Mouse (Mus musculus) brown adipose tissue, adult 24 weeks (tissue): ENCODE measurements around the gene Slamf6. TPM values are rescaled to one million over a fixed set of nuclear protein-coding genes. Genes with fewer than 3 reads are reported as not detected.
"Not testable (repeated sequence)": the region's sequence is repeated elsewhere in the genome, so short reads cannot be mapped to it uniquely, and the experiment has no call there.

Experiments
- H3K27ac ChIP-seq: fragments of 200-500 bp; replicated peaks from 2 replicates; pipeline ENCODE4 v1.5.1; 2012; ENCODE audit warnings: low read depth, mild to moderate bottlenecking, low read length
- H3K4me1 ChIP-seq: fragments of 200-500 bp; 2 replicates; pipeline ENCODE4 v1.6.1; 2012; ENCODE audit warnings: low read length, mixed read lengths; ENCODE audit not compliant: control insufficient read depth, insufficient read depth, insufficient read length
- H3K4me3 ChIP-seq: fragments of 200-500 bp; 2 replicates; pipeline ENCODE4 v1.5.1; 2012; ENCODE audit warnings: low read depth, mild to moderate bottlenecking, low read length, moderate library complexity; ENCODE audit not compliant: insufficient read depth
- polyA plus RNA-seq: library from polyadenylated mRNA; stranded (reverse); fragments of >200 nt; gene quantifications from 2 replicates; pipeline ENCODE4 v1.2.4, GENCODE M21; 2012; ENCODE audit not compliant: missing spikeins, insufficient read depth, insufficient read length

Gene Slamf6
- not detected in 2 replicates for polyA plus RNA-seq

DNA sequence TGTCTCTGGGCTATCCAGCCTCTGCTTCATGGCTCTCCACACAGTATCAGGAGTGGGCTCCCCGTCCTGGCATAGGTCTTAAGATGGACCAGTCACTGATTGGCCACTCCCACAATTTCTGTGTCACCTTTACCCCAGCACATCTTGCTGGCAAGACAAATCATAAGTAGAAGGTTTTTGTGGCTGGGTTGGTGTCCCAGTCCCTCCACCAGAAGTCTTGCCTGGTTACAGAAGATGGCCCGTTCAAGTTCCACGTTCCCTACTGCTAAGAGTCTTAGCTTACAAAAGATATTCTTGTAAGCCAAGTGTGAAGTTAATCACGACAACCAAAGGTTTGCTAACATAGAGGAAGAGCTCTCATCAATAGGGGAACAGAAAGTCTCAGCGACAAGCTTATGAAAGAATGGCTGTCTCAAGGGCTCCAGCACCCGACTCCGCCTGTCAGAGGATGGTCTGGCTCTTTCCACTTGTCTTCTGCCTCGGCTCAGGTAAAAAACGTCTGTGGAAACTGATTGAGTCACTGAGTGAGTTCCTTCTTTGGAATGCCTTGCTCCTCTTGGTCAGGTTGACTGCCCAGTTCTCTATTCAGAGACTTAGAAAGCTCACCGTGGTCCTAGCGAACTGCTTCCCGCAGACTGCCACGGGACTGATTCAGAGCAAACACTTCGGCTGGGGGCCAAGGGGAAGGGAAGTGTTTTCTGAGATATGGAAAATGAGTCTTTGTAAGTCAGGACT is at the start of gene Slamf6:
Slamf6 (plus strand) TSS at position 211 of the 735 bp plus-strand sequence.
- H3K4me1 ChIP-seq: no peaks in the 10 kb centered on the region
- no peak within 1 kb of the TSS; the same call in 1 of the 2 replicates for H3K27ac ChIP-seq
- H3K4me3 ChIP-seq: no peak within 1 kb of the TSS

DNA sequence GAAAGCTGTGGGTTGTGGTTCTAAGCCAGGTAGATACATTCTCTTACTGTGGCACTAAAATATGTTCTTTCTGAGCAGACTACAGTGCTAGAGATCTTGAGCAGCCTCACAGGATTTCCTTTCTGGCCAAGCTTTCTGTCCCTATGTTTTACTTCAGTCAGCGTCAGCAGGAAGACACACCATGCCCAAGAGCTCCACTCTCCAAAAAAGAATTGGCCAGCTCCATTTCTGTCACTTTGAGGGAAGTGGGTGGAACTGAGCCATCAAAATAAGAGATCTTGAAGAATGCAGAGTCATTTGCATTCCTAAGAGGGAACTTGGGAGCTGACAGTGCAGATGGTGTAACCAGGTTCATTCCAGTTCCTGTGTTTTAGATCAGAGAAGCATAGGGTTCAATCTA is 30.3 kb upstream of the Slamf6 start:
- H3K4me3 ChIP-seq: no peak overlapping the region
- H3K27ac ChIP-seq: no peak overlapping the region
- no peaks in the 10 kb centered on the region for H3K4me1 ChIP-seq

DNA sequence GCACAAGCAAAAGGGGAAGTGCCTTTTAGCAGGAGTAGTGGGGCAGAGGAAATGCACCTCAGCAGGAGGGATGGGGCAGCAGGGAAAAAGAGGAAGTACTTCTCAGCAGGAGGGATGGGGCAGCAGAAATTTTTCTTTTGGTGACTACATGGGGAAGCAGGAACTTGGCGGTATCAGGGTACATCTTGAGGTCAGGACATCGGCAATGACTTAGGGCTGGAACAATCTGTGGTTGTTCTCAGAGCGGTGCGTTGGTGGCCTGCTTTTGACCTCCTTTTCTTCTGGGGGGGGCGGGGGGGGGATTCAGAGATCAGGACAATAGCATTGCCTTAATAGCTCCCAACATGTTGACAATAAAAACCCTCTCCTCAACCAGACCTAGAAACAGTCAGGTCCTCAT is 22.0 kb upstream of the Slamf6 start, which contains the start of gene Gm10521:
Gm10521 (plus strand) TSS at position 301 of the 400 bp plus-strand sequence.
- not testable (repeated sequence) for H3K27ac ChIP-seq, H3K4me3 ChIP-seq, H3K4me1 ChIP-seq

GRCm38 (mm10) chr1:171904011-171904410 is 13.3 kb upstream of the Slamf6 start:
- H3K27ac ChIP-seq: no peak overlapping the region
- no peak overlapping the region for H3K4me3 ChIP-seq
- no peaks in the 10 kb centered on the region for H3K4me1 ChIP-seq

- no peak overlapping the region for H3K27ac ChIP-seq
- no peak overlapping the region for H3K4me3 ChIP-seq
- H3K4me1 ChIP-seq: no peaks in the 10 kb centered on the region
These were observed 1.5 kb upstream of the Slamf6 start for GRCm38 (mm10) chr1:171915638-171916458.

DNA sequence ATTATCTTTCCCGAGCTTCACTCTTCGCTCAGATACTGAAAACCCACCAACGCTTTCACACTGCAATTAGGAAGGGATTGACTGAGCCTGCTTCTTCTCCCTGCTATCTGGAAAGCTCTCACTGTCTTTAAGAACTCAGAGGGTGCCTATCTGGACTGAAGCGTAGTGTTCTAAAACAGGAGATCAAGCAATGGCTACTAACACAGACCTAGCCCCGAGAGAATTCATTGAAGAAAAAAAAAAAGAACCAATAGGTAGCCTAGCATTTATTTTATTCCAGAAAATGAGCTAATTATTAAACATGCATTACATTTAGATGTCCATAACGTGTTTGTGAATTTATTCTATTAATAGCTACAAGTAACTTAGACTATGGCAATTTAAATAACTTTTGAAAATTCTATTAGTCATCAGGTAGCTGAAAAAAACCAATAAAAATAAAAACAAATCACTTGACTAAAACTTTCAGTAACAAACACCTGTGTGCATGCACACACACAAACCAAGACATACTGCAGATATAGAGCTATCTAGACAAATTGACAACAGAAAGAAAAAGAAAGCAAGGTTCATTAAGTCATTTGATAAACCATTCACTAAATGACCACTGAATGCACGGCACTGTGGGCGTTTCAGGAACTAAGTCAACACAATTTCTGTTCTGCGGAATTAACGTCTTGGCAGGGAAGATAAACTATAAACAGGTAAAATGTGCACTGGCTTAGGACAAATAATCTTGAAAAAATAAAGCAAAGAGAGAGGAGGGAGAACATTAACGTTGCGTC is 1.0 kb downstream of the Slamf6 start:
- Histone ChIP-seq H3K4me1 (no peaks in the 10 kb centered on the region), H3K27ac (no peak overlapping the region), H3K4me3 (no peak overlapping the region)

DNA sequence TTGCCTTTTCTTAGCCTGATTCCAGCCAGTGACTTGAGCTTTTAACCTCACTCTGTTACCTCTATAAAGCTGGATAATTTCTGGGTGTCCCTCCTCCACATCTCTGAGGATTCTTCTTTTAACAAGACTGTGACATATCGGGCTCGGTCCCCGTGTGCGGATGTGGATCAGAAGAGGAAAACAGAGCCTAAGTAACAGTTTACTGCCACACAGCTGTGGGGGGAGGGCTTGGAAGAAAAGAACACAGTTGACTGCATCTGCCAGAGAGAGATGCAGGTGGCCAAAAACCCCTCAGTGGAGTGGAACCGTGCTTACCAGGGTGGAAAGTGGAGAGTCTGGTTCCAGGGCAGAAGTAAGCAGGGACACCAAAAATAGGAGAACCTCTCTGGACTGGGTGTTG is 1.9 kb downstream of the Slamf6 start:
- H3K27ac ChIP-seq: no peak overlapping the region
- no peaks in the 10 kb centered on the region for H3K4me1 ChIP-seq
- no peak overlapping the region for H3K4me3 ChIP-seq

DNA sequence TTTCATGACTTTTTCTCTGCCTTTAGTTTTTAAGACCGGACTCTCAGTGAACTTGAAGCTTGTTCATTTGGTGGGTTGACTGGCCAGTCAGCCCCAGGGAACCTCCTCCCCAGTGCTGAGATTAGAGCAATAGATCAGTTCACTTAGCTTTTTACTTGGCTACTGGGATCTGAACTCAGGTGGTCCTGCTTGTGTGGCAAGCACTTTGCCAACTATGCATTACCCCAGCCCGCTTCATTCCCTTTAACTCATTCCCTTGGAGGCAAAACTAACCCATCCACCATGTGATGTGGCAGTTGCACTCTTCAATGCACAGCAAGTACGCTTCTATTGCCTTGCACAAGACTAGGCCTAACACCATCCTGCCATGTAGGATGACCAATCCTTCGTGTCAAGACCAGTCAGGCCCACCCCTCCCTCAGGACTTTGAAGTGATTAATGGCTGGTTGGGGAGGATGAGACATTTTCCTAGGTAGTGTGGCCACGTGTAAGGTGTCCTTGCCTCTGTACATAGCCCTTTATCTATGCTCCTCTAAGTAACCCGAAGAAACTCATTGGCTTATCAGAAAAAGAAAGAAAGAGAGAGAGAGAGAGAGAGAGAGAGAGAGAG is 2.7 kb downstream of the Slamf6 start:
- Histone ChIP-seq H3K27ac (no peak overlapping the region), H3K4me1 (no peaks in the 10 kb centered on the region), H3K4me3 (no peak overlapping the region)

DNA sequence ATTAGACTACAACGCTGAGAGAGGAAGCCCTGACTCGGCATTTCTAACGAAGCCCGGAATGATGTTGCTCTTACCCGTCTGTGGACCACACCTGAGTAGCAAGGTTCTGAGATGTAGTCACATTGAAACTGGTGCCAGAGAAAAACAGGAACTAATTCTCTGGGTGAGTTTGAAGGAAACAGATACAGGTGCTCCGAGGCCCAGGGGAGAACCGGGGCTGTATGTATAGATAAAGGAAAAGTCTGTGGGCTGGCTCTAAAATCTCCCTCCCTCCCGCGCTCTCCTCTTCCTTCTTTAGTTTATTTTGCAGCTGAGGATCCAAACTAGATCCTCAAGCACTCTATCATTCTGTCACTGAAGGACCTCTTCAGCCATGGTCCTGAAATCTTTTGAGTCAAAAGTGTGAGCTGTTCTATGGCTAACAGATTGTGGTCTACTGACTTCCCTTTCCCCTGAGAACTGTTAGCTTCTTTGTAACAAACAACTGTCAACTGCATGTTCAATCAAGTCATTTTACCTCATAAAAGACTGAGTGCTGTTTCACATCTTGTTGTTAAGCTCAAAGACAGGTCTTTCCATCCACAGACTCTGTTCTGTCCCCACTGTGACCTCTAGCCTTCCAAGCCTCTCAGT is 3.8 kb downstream of the Slamf6 start:
- H3K4me1 ChIP-seq: no peaks in the 10 kb centered on the region
- H3K27ac ChIP-seq: no peak overlapping the region
- no peak overlapping the region for H3K4me3 ChIP-seq

- Histone ChIP-seq H3K27ac (no peak overlapping the region), H3K4me1 (no peaks in the 10 kb centered on the region), H3K4me3 (no peak overlapping the region)
These were observed 4.3 kb downstream of the Slamf6 start for GRCm38 (mm10) chr1:171921641-171922040.

DNA sequence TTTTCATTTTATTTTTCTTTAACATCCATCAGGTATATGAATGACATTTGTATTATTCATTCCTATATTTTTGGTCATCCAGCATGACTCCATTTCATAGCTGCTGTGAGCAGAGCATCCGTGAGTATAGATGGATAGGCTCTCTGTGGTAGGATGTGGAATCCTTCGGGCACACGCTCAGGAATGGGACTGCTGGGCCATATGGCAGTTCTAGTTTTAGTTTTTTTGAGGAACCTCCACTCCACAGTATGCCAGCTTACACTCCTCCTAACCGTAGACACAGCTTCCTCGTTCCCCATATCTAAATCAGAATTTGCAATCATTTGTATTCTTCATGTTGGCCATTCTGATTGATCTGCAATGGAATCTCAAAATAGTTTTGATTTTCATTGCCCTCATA is 5.5 kb downstream of the Slamf6 start:
- no peak overlapping the region for H3K27ac ChIP-seq
- no peak overlapping the region for H3K4me3 ChIP-seq
- no peaks in the 10 kb centered on the region for H3K4me1 ChIP-seq

DNA sequence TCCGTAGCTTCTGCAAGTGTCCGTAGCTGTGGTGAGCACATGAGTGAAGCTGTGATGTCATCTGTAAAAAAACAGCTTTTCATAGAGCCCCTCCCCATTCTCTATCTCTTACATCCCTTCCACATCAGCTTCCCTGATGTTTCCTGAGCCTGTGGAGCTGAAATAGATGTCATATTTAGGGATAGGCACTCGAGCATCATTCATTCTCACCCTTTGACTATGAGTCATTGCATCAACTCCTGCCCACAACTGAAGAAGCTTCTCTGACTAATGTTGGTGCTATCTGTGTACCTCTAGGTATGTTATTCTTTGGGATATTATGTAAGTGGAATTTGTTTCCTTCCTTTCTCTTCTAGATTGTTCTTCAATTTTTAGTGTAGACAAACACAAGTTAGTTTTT is 7.6 kb downstream of the Slamf6 start:
- H3K4me1 ChIP-seq: no peaks in the 10 kb centered on the region
- no peak overlapping the region for H3K4me3 ChIP-seq

GRCm38 (mm10) chr1:171933851-171934250 is 16.5 kb downstream of the Slamf6 start:
- Histone ChIP-seq H3K4me1 (no peaks in the 10 kb centered on the region), H3K4me3 (no peak overlapping the region), H3K27ac (no peak overlapping the region)

More for the DNA sequence above, 7.6 kb downstream of the Slamf6 start:
- no peak overlapping the region for H3K27ac ChIP-seq
